9 mouse cellular contexts compared by ENCODE assay signal in genomic region chr15:101260387-101260786, GRCm38 (mm10). TPM values are rescaled to one million over a fixed set of nuclear protein-coding genes. Genes with fewer than 3 reads are reported as not detected.
DNase-seq lines count a peak whose midpoint lies in the region; ATAC-seq and TF ChIP-seq lines count a peak whose summit lies in the region.
"Had no signal": no experiment of that assay in that cellular context is flagged by ENCODE, and none has a peak within 500 bp of the region (broad histone marks: within the 10 kb centered on the region; RNA-seq: fewer than 3 reads in every experiment).

No protein-coding gene starts in this region.

- H3K36me3 ChIP-seq in hindbrain, embryonic 16.5 days (ENCODE audit: control insufficient read depth, insufficient read depth, low read length) = no peaks in the 10 kb centered on the region
- H3K36me3 ChIP-seq in hindbrain, embryonic 12.5 days = no peaks in the 10 kb centered on the region
- no peaks in the 10 kb centered on the region for H3K36me3 ChIP-seq in kidney, adult 2 months (ENCODE audit: control insufficient read depth, insufficient read depth, low read length)

- WGBS in hindbrain, embryonic 16.5 days = 64% methylated on average over 10 of the region's 10 CpGs
- 55% methylated on average over 10 of the region's 10 CpGs for WGBS in hindbrain, embryonic 12.5 days
- WGBS in kidney, adult 2 months = 40% methylated on average over 10 of the region's 10 CpGs

- peak; percentile 81 to 87 for DNase-seq in gastrocnemius, postnatal 36 days
- peak; percentile 79 for DNase-seq in kidney, adult 2 months
- DNase-seq in lung, postnatal 36 days = peak; percentile 80
- DNase-seq in left cerebral cortex, adult 8-10 months (ENCODE audit: low spot score in 2 of 2) = no peak
- no peak for DNase-seq in urinary bladder, postnatal 4 days (ENCODE audit: low spot score in 2 of 2)
- DNase-seq in testis, postnatal 14 days (ENCODE audit: low spot score) = no peak

- no peak overlapping the region for H3K4me2 ChIP-seq in hindbrain, embryonic 16.5 days (ENCODE audit: low read length)
- no peak overlapping the region for H3K4me2 ChIP-seq in hindbrain, embryonic 12.5 days (replicated peaks)

- H3K9ac ChIP-seq in hindbrain, embryonic 16.5 days (ENCODE audit: low read depth, low read length) = no peak overlapping the region
- no peak overlapping the region for H3K9ac ChIP-seq in hindbrain, embryonic 12.5 days

- intact Hi-C loops in gastrocnemius, postnatal 36 days (cut with DNase I) = no loop called here

- H3K4me1 ChIP-seq in hindbrain, embryonic 16.5 days (ENCODE audit: control insufficient read depth, insufficient read depth, low read depth, low read length) = no peaks in the 10 kb centered on the region; the same call in 1 of the 2 replicates
- peaks cover 11% of the 10 kb centered on the region for H3K4me1 ChIP-seq in hindbrain, embryonic 12.5 days
- H3K4me1 ChIP-seq in kidney, adult 2 months (ENCODE audit: control insufficient read depth, insufficient read depth, low read length) = 0 out of 2 replicates have a peak, but pooled peaks cover 5% of the 10 kb centered on the region

- H3K9me3 ChIP-seq in hindbrain, embryonic 16.5 days (ENCODE audit: control insufficient read depth, low read length) = no peaks in the 10 kb centered on the region
- no peaks in the 10 kb centered on the region for H3K9me3 ChIP-seq in hindbrain, embryonic 12.5 days (replicated peaks)

- no peak overlapping the region for H3K4me3 ChIP-seq in hindbrain, embryonic 16.5 days (ENCODE audit: low read length)
- no peak overlapping the region for H3K4me3 ChIP-seq in hindbrain, embryonic 12.5 days
- no peak overlapping the region for H3K4me3 ChIP-seq in kidney, adult 2 months (ENCODE audit: insufficient read depth, low read depth, low read length)

- no peak for TF ChIP-seq CTCF in kidney, adult 2 months (conservative IDR thresholded peaks at IDR 0.05; ENCODE audit: insufficient read depth, insufficient read length, low read depth, low read length)

- no peak overlapping the region for H3K27ac ChIP-seq in hindbrain, embryonic 16.5 days (ENCODE audit: low read depth, low read length)
- H3K27ac ChIP-seq in hindbrain, embryonic 12.5 days = no peak overlapping the region
- H3K27ac ChIP-seq in kidney, adult 2 months (ENCODE audit: insufficient read depth, low read depth, low read length) = 0 out of 2 replicates have a peak overlapping the region, but pooled peaks have one; percentile 7

- ATAC-seq in hindbrain, embryonic 16.5 days = peak; percentile 31; the same call in 1 of the 2 replicates
- no peak for ATAC-seq in hindbrain, embryonic 12.5 days (ENCODE audit: low FRiP score)

- no peak for TF ChIP-seq POLR2A in kidney, adult 2 months (IDR thresholded peaks at IDR 0.05; ENCODE audit: low read depth, low read length)

- H3K27me3 ChIP-seq in hindbrain, embryonic 16.5 days (replicated peaks; ENCODE audit: control insufficient read depth, insufficient read depth, low read length) = no peaks in the 10 kb centered on the region
- H3K27me3 ChIP-seq in hindbrain, embryonic 12.5 days = peaks cover 6% of the 10 kb centered on the region
- H3K27me3 ChIP-seq in kidney, adult 2 months (replicated peaks; ENCODE audit: control insufficient read depth, insufficient read depth, low read length) = no peaks in the 10 kb centered on the region

RNA-seq across cellular contexts. Expression of gene Nr4a1, which starts 6.3 kb away (rescaled TPM):
- polyA plus RNA-seq in hindbrain, embryonic 16.5 days (2015; fragmentation: Nextera tagmentation; extraction: Ambion mirVana) = 6.8 and 7.2 TPM in 2 replicates
- 4.4 and 5.5 TPM in 2 replicates for polyA plus RNA-seq in hindbrain, embryonic 12.5 days (2016; fragmentation: Nextera tagmentation; extraction: Ambion mirVana)
- total RNA-seq in gastrocnemius, postnatal 36 days (2021) = 100 to 1,000 TPM; 152 to 202 TPM
- 4.9 and 5.7 TPM in 2 replicates for polyA plus RNA-seq in kidney, adult 2 months (2012; rRNA removed)
- 100 to 1,000 TPM in 1 of 4 experiments, 10 to 100 TPM in 3; 36.3 to 102 (median 74.5) TPM for total RNA-seq in left cerebral cortex, adult 8-10 months (2022)

RNA-seq across cellular contexts. Expression of gene Atg101, which starts 23.7 kb away (rescaled TPM):
- 79.6 and 81.3 TPM in 2 replicates for polyA plus RNA-seq in hindbrain, embryonic 16.5 days (2015; fragmentation: Nextera tagmentation; extraction: Ambion mirVana)
- polyA plus RNA-seq in hindbrain, embryonic 12.5 days (2016; fragmentation: Nextera tagmentation; extraction: Ambion mirVana) = 62.0 and 66.5 TPM in 2 replicates
- 10 to 100 TPM; 30.6 to 32.6 TPM for total RNA-seq in gastrocnemius, postnatal 36 days (2021)
- polyA plus RNA-seq in kidney, adult 2 months (2012; rRNA removed) = 46.1 and 48.7 TPM in 2 replicates
- 10 to 100 TPM; 35.9 to 39.3 (median 37.6) TPM for total RNA-seq in left cerebral cortex, adult 8-10 months (2022)

RNA-seq across cellular contexts. Expression of gene 6030408B16Rik, which starts 32.6 kb away (rescaled TPM):
- polyA plus RNA-seq in hindbrain, embryonic 16.5 days (2015; fragmentation: Nextera tagmentation; extraction: Ambion mirVana) = 0.13 and 0.21 TPM in 2 replicates
- 0.31 and 0.87 TPM in 2 replicates for polyA plus RNA-seq in hindbrain, embryonic 12.5 days (2016; fragmentation: Nextera tagmentation; extraction: Ambion mirVana)
- under 1 TPM; 0.23 to 0.44 TPM for total RNA-seq in gastrocnemius, postnatal 36 days (2021)
- 0.13 and 0.37 TPM in 2 replicates for polyA plus RNA-seq in kidney, adult 2 months (2012; rRNA removed)
- total RNA-seq in left cerebral cortex, adult 8-10 months (2022) = under 1 TPM in 3 of 4 experiments, not detected in 1; 0.18 to 0.91 (median 0.84) TPM
- total RNA-seq: megakaryocyte-erythroid progenitor cell, adult 5-6 weeks had no signal

RNA-seq across cellular contexts. Expression of gene Grasp, which starts 36.4 kb away (rescaled TPM):
- 1.1 and 1.7 TPM in 2 replicates for polyA plus RNA-seq in hindbrain, embryonic 16.5 days (2015; fragmentation: Nextera tagmentation; extraction: Ambion mirVana)
- polyA plus RNA-seq in hindbrain, embryonic 12.5 days (2016; fragmentation: Nextera tagmentation; extraction: Ambion mirVana) = 4.8 and 8.2 TPM in 2 replicates
- 1 to 10 TPM; 5.7 to 6.3 TPM for total RNA-seq in gastrocnemius, postnatal 36 days (2021)
- 6.2 and 7.0 TPM in 2 replicates for polyA plus RNA-seq in kidney, adult 2 months (2012; rRNA removed)
- total RNA-seq in left cerebral cortex, adult 8-10 months (2022) = 10 to 100 TPM; 56.3 to 63.9 (median 62.1) TPM
- total RNA-seq: megakaryocyte-erythroid progenitor cell, adult 5-6 weeks had no signal

Comparison
In these comparisons a context has a peak if more than half of its experiments do, and no peak if none do; other contexts are left out.
1. DNase-seq: peak in gastrocnemius, postnatal 36 days (2 of 2), kidney, adult 2 months (single experiment) and lung, postnatal 36 days (single experiment); none in left cerebral cortex, adult 8-10 months (0 of 2), urinary bladder, postnatal 4 days (0 of 2) and testis, postnatal 14 days (single experiment).